8 mouse cellular contexts compared by ENCODE assay signal in genomic region chr13:95017916-95018315, GRCm38 (mm10). TPM values are rescaled to one million over a fixed set of nuclear protein-coding genes. Genes with fewer than 3 reads are reported as not detected.
DNase-seq lines count a peak whose midpoint lies in the region; ATAC-seq and TF ChIP-seq lines count a peak whose summit lies in the region.

No protein-coding gene starts in this region.

- peak; percentile 84 for ATAC-seq in embryonic facial prominence, embryonic 14.5 days (ENCODE audit: low read depth)
- peak; percentile 86 for ATAC-seq in hindbrain, embryonic 12.5 days (ENCODE audit: low FRiP score)
- ATAC-seq in activated CD4-positive, CD25-positive, alpha-beta regulatory T cell, adult 4 months, result no peak

- H3K9ac ChIP-seq in embryonic facial prominence, embryonic 14.5 days (ENCODE audit: low read depth, low read length), result 0 out of 2 replicates have a peak overlapping the region, but pooled peaks have one; percentile 25
- no peak overlapping the region for H3K9ac ChIP-seq in hindbrain, embryonic 12.5 days

- no peak overlapping the region for H3K4me2 ChIP-seq in embryonic facial prominence, embryonic 14.5 days (ENCODE audit: low read depth, low read length)
- H3K4me2 ChIP-seq in hindbrain, embryonic 12.5 days (replicated peaks), result peak overlapping the region; percentile 24; the same call in 1 of the 2 replicates

- H3K4me3 ChIP-seq in E14TG2a.4 (replicated peaks; ENCODE audit: low read length), result no peak overlapping the region
- no peak overlapping the region for H3K4me3 ChIP-seq in embryonic facial prominence, embryonic 14.5 days (ENCODE audit: low read depth, low read length)
- no peak overlapping the region for H3K4me3 ChIP-seq in hindbrain, embryonic 12.5 days

- no peaks in the 10 kb centered on the region for H3K27me3 ChIP-seq in E14TG2a.4 (ENCODE audit: insufficient read depth, low read length)
- no peaks in the 10 kb centered on the region for H3K27me3 ChIP-seq in embryonic facial prominence, embryonic 14.5 days (replicated peaks; ENCODE audit: control insufficient read depth, insufficient read depth, low read length)
- H3K27me3 ChIP-seq in hindbrain, embryonic 12.5 days, result no peaks in the 10 kb centered on the region; the same call in 1 of the 2 replicates

- 2% methylated on average over 8 of the region's 9 CpGs for WGBS in embryonic facial prominence, embryonic 14.5 days
- WGBS in hindbrain, embryonic 12.5 days, result under 1% methylated on average over 8 of the region's 9 CpGs

- TF ChIP-seq CTCF in E14TG2a.4 (conservative IDR thresholded peaks at IDR 0.05; ENCODE audit: low read length), result peak; percentile 60

- peaks cover 14% of the 10 kb centered on the region for H3K4me1 ChIP-seq in E14TG2a.4 (replicated peaks; ENCODE audit: low read depth, low read length)
- no peaks in the 10 kb centered on the region for H3K4me1 ChIP-seq in embryonic facial prominence, embryonic 14.5 days (ENCODE audit: control insufficient read depth, insufficient read depth, low read length)
- peaks cover 9% of the 10 kb centered on the region for H3K4me1 ChIP-seq in hindbrain, embryonic 12.5 days

- H3K36me3 ChIP-seq in E14TG2a.4 (ENCODE audit: insufficient read depth, low read length), result no peaks in the 10 kb centered on the region
- peaks cover 21% of the 10 kb centered on the region for H3K36me3 ChIP-seq in embryonic facial prominence, embryonic 14.5 days (ENCODE audit: control insufficient read depth, insufficient read depth, low read length)
- H3K36me3 ChIP-seq in hindbrain, embryonic 12.5 days, result peaks cover 7% of the 10 kb centered on the region; the same call in 1 of the 2 replicates

- peak; percentile 63 to 65 for DNase-seq in adrenal gland, postnatal 36 days
- peak; percentile 89 for DNase-seq in embryonic facial prominence, embryonic 14.5 days (ENCODE audit: low spot score)
- DNase-seq in layer of hippocampus, postnatal 10 days (ENCODE audit: low spot score in 2 of 2), result peak; percentile 76 to 80
- peak; percentile 70 for DNase-seq in lung, postnatal 36 days
- DNase-seq in right cerebral cortex, adult 18-20 months, result peak; percentile 83

- no peaks in the 10 kb centered on the region for H3K9me3 ChIP-seq in E14TG2a.4 (ENCODE audit: low read length)
- H3K9me3 ChIP-seq in embryonic facial prominence, embryonic 14.5 days (ENCODE audit: control insufficient read depth, low read length), result no peaks in the 10 kb centered on the region
- H3K9me3 ChIP-seq in hindbrain, embryonic 12.5 days (replicated peaks), result no peaks in the 10 kb centered on the region

- H3K27ac ChIP-seq in embryonic facial prominence, embryonic 14.5 days (replicated peaks; ENCODE audit: low read depth, low read length), result no peak overlapping the region
- peak overlapping the region; percentile 18; the same call in 1 of the 2 replicates for H3K27ac ChIP-seq in hindbrain, embryonic 12.5 days

RNA-seq across cellular contexts. Expression of gene Wdr41, which starts 41.8 kb away (rescaled TPM):
- 10 to 100 TPM; 19.1 to 21.1 TPM for total RNA-seq in adrenal gland, postnatal 36 days (2021)
- polyA plus RNA-seq in embryonic facial prominence, embryonic 14.5 days (2014; fragmentation: Nextera tagmentation; extraction: Ambion mirVana), result 24.0 and 25.2 TPM in 2 replicates
- polyA plus RNA-seq in hindbrain, embryonic 12.5 days (2016; fragmentation: Nextera tagmentation; extraction: Ambion mirVana), result 25.7 and 25.9 TPM in 2 replicates
- 10 to 100 TPM; 23.7 to 26.7 TPM for total RNA-seq in layer of hippocampus, postnatal 10 days (2021)
- polyA plus RNA-seq in activated CD4-positive, CD25-positive, alpha-beta regulatory T cell, adult 4 months (2017; shearing (Covaris generic)), result 1 to 10 TPM; 3.7 to 4.1 TPM
